In genomic region chr11:87957066-87957465, GRCm38 (mm10) we compare ENCODE assay signal across 15 mouse cellular contexts. TPM values are rescaled to one million over a fixed set of nuclear protein-coding genes. Genes with fewer than 3 reads are reported as not detected.
DNase-seq lines count a peak whose midpoint lies in the region; ATAC-seq and TF ChIP-seq lines count a peak whose summit lies in the region.
"Had no signal": no experiment of that assay in that cellular context is flagged by ENCODE, and none has a peak within 500 bp of the region (broad histone marks: within the 10 kb centered on the region; RNA-seq: fewer than 3 reads in every experiment).

No protein-coding gene starts in this region.

- H3K9ac ChIP-seq in liver, postnatal 0 days (replicated peaks): no peak overlapping the region
- H3K9ac ChIP-seq in liver, embryonic 11.5 days (ENCODE audit: low read depth, low read length): no peak overlapping the region
- H3K9ac ChIP-seq in hindbrain, postnatal 0 days (replicated peaks; ENCODE audit: low read length): no peak overlapping the region
- H3K9ac ChIP-seq: embryonic facial prominence, embryonic 13.5 days; lung, embryonic 15.5 days; neural tube, embryonic 13.5 days had no signal

- no peaks in the 10 kb centered on the region for H3K36me3 ChIP-seq in liver, postnatal 0 days (replicated peaks; ENCODE audit: insufficient read depth, low read length)
- H3K36me3 ChIP-seq in liver, embryonic 11.5 days (ENCODE audit: control insufficient read depth, insufficient read depth, low read length): no peaks in the 10 kb centered on the region
- H3K36me3 ChIP-seq in hindbrain, postnatal 0 days (ENCODE audit: insufficient read depth, low read length): no peaks in the 10 kb centered on the region
- H3K36me3 ChIP-seq: embryonic facial prominence, embryonic 13.5 days; lung, embryonic 15.5 days; neural tube, embryonic 13.5 days had no signal

- TF ChIP-seq EP300 in liver, postnatal 0 days (IDR thresholded peaks at IDR 0.05; ENCODE audit: low read depth): no peak

- no peak overlapping the region for H3K27ac ChIP-seq in liver, postnatal 0 days (ENCODE audit: low read depth)
- H3K27ac ChIP-seq in liver, embryonic 11.5 days (ENCODE audit: low read depth, low read length): no peak overlapping the region
- H3K27ac ChIP-seq in hindbrain, postnatal 0 days: no peak overlapping the region
- H3K27ac ChIP-seq: embryonic facial prominence, embryonic 13.5 days; gastrocnemius, adult 2 months; lung, embryonic 15.5 days; neural tube, embryonic 13.5 days had no signal

- no peak overlapping the region for H3K4me2 ChIP-seq in liver, postnatal 0 days (ENCODE audit: low read depth, low read length)
- no peak overlapping the region for H3K4me2 ChIP-seq in liver, embryonic 11.5 days
- no peak overlapping the region for H3K4me2 ChIP-seq in hindbrain, postnatal 0 days (ENCODE audit: low read depth, low read length)
- H3K4me2 ChIP-seq: embryonic facial prominence, embryonic 13.5 days; lung, embryonic 15.5 days; neural tube, embryonic 13.5 days had no signal

- 31% methylated on average over 7 of the region's 7 CpGs for WGBS in liver, postnatal 0 days (ENCODE audit: insufficient replicate concordance)
- 32% methylated on average over 7 of the region's 7 CpGs for WGBS in liver, embryonic 11.5 days
- 47% methylated on average over 7 of the region's 7 CpGs for WGBS in hindbrain, postnatal 0 days

- no peaks in the 10 kb centered on the region for H3K9me3 ChIP-seq in liver, postnatal 0 days (ENCODE audit: low read length)
- H3K9me3 ChIP-seq in liver, embryonic 11.5 days (ENCODE audit: control insufficient read depth, low read length): no peaks in the 10 kb centered on the region
- no peaks in the 10 kb centered on the region for H3K9me3 ChIP-seq in hindbrain, postnatal 0 days (ENCODE audit: low read length)
- H3K9me3 ChIP-seq: embryonic facial prominence, embryonic 13.5 days; lung, embryonic 15.5 days; neural tube, embryonic 13.5 days had no signal

- TF ChIP-seq CTCF in liver, postnatal 0 days (IDR thresholded peaks at IDR 0.05; ENCODE audit: low read depth): no peak
- TF ChIP-seq CTCF in hindbrain, postnatal 0 days (IDR thresholded peaks at IDR 0.05; ENCODE audit: low read depth): no peak

- ATAC-seq in liver, postnatal 0 days: no peak
- ATAC-seq in liver, embryonic 11.5 days (replicated peaks; ENCODE audit: low FRiP score): no peak
- ATAC-seq in hindbrain, postnatal 0 days: no peak

- H3K4me1 ChIP-seq in liver, postnatal 0 days (ENCODE audit: insufficient read depth): no peaks in the 10 kb centered on the region
- no peaks in the 10 kb centered on the region for H3K4me1 ChIP-seq in liver, embryonic 11.5 days (replicated peaks; ENCODE audit: control insufficient read depth, insufficient read depth, low read length)
- H3K4me1 ChIP-seq in hindbrain, postnatal 0 days (ENCODE audit: insufficient read depth, low read length): no peaks in the 10 kb centered on the region
- H3K4me1 ChIP-seq: embryonic facial prominence, embryonic 13.5 days; lung, embryonic 15.5 days; neural tube, embryonic 13.5 days had no signal

- H3K4me3 ChIP-seq in liver, postnatal 0 days (ENCODE audit: low read depth, low read length): no peak overlapping the region
- H3K4me3 ChIP-seq in liver, embryonic 11.5 days (ENCODE audit: low read depth, low read length): no peak overlapping the region
- no peak overlapping the region for H3K4me3 ChIP-seq in hindbrain, postnatal 0 days (ENCODE audit: low read length)
- H3K4me3 ChIP-seq: embryonic facial prominence, embryonic 13.5 days; gastrocnemius, adult 2 months; lung, embryonic 15.5 days; neural tube, embryonic 13.5 days had no signal

- DNase-seq in liver, postnatal 0 days: peak; percentile 27
- DNase-seq in liver, embryonic 11.5 days (ENCODE audit: low spot score): no peak
- DNase-seq in NIH3T3 (ENCODE audit: low read depth): peak; percentile 74
- DNase-seq in embryo, embryonic 10 days (ENCODE audit: low spot score): peak; percentile 84
- DNase-seq in naive thymus-derived CD4-positive, alpha-beta T cell, adult 2 months (ENCODE audit: low read depth): peak; percentile 44
- no peak for DNase-seq in right cerebral cortex, postnatal 36 days (ENCODE audit: low spot score in 2 of 2)
- DNase-seq in hindbrain, postnatal 0 days (ENCODE audit: low spot score): no peak
- DNase-seq: gastrocnemius, adult 2 months; kidney, adult 2 months; thymus, postnatal 14 days had no signal

- H3K27me3 ChIP-seq in liver, postnatal 0 days (ENCODE audit: insufficient read depth, low read length): no peaks in the 10 kb centered on the region
- H3K27me3 ChIP-seq in liver, embryonic 11.5 days (replicated peaks; ENCODE audit: control insufficient read depth, insufficient read depth, low read length): no peaks in the 10 kb centered on the region
- H3K27me3 ChIP-seq in hindbrain, postnatal 0 days (ENCODE audit: insufficient read depth, low read length): no peaks in the 10 kb centered on the region
- H3K27me3 ChIP-seq: embryonic facial prominence, embryonic 13.5 days; lung, embryonic 15.5 days; neural tube, embryonic 13.5 days had no signal

RNA-seq across cellular contexts. Expression of gene Dynll2, which starts 30.3 kb away (rescaled TPM):
- 10.5 and 11.0 TPM in 2 replicates for polyA plus RNA-seq in liver, postnatal 0 days (2015; fragmentation: Nextera tagmentation; extraction: Ambion mirVana)
- polyA plus RNA-seq in liver, embryonic 11.5 days (2014; fragmentation: Nextera tagmentation; extraction: Ambion mirVana): 17.7 and 19.4 TPM in 2 replicates
- 51.3 and 62.1 TPM in 2 replicates for total RNA-seq in hindbrain, postnatal 0 days (2014; rRNA removed)
- 59.7 and 60.5 TPM in 2 replicates for polyA plus RNA-seq in hindbrain, postnatal 0 days (2015; fragmentation: Nextera tagmentation; extraction: Ambion mirVana)

RNA-seq across cellular contexts. Expression of gene Olfr464, which starts 36.3 kb away (rescaled TPM):
- polyA plus RNA-seq in liver, postnatal 0 days (2015; fragmentation: Nextera tagmentation; extraction: Ambion mirVana): not detected in 2 replicates
- polyA plus RNA-seq in liver, embryonic 11.5 days (2014; fragmentation: Nextera tagmentation; extraction: Ambion mirVana): not detected in 2 replicates
- total RNA-seq in hindbrain, postnatal 0 days (2014; rRNA removed): 0.29 and 0.37 TPM in 2 replicates
- polyA plus RNA-seq in hindbrain, postnatal 0 days (2015; fragmentation: Nextera tagmentation; extraction: Ambion mirVana): 0.16 TPM in 1 of 2 replicates, not detected in the other
- total RNA-seq: gastrocnemius, adult 2 months had no signal
- polyA plus RNA-seq: embryonic facial prominence, embryonic 13.5 days; heart, embryonic 16.5 days; kidney, adult 2 months; lung, embryonic 15.5 days had no signal

RNA-seq across cellular contexts. Expression of gene Olfr463, which starts 59.9 kb away (rescaled TPM):
- not detected in 2 replicates for polyA plus RNA-seq in liver, postnatal 0 days (2015; fragmentation: Nextera tagmentation; extraction: Ambion mirVana)
- polyA plus RNA-seq in liver, embryonic 11.5 days (2014; fragmentation: Nextera tagmentation; extraction: Ambion mirVana): not detected in 2 replicates
- total RNA-seq in hindbrain, postnatal 0 days (2014; rRNA removed): not detected in 2 replicates
- not detected in 2 replicates for polyA plus RNA-seq in hindbrain, postnatal 0 days (2015; fragmentation: Nextera tagmentation; extraction: Ambion mirVana)
- total RNA-seq: gastrocnemius, adult 2 months; left cerebral cortex, adult 18-20 months had no signal
- polyA plus RNA-seq: embryonic facial prominence, embryonic 13.5 days; heart, embryonic 16.5 days; kidney, adult 2 months; lung, embryonic 15.5 days; neural tube, embryonic 13.5 days had no signal

Comparison
In these comparisons a context has a peak if more than half of its experiments do, and no peak if none do; other contexts are left out.
1. DNase-seq: peak in liver, postnatal 0 days (single experiment), NIH3T3 (single experiment), embryo, embryonic 10 days (single experiment) and naive thymus-derived CD4-positive, alpha-beta T cell, adult 2 months (single experiment); none in liver, embryonic 11.5 days (single experiment), right cerebral cortex, postnatal 36 days (0 of 2) and hindbrain, postnatal 0 days (single experiment).